Mouse (Mus musculus): ENCODE measurements at regions not wholly inside any gene's neighbourhood (a gene's known extent, or its start where the extent isn't known, plus 50 kb on each side); places are given as distances from the start of the nearest gene placed in this dataset.

- DNase-seq: no peak
Measured at GRCm38 (mm10) chr9:115683951-115684350, 225.3 kb upstream of the Gadl1 start.

- DNase-seq: no peak
Measured at GRCm38 (mm10) chr9:115686605-115687004, 222.7 kb upstream of the Gadl1 start.

- no peak for DNase-seq
Measured at GRCm38 (mm10) chr9:115692837-115693236, 216.4 kb upstream of the Gadl1 start.

GRCm38 (mm10) chr9:115703791-115704190 lies 205.5 kb upstream of the Gadl1 start:
- DNase-seq: no peak

GRCm38 (mm10) chr9:115704249-115704648 lies 205.0 kb upstream of the Gadl1 start:
- peak; percentile 38 for DNase-seq

GRCm38 (mm10) chr9:115705761-115706160 lies 203.5 kb upstream of the Gadl1 start:
- no peak for DNase-seq

- peak; percentile 19 for DNase-seq
Measured at GRCm38 (mm10) chr9:115708199-115708934, 200.9 kb upstream of the Gadl1 start.

GRCm38 (mm10) chr9:115710039-115710739 lies 199.1 kb upstream of the Gadl1 start:
- no peak for DNase-seq

- no peak for DNase-seq
Measured at GRCm38 (mm10) chr9:115720306-115720705, 188.9 kb upstream of the Gadl1 start.

- DNase-seq: no peak
Measured at GRCm38 (mm10) chr9:115720841-115721240, 188.4 kb upstream of the Gadl1 start.

GRCm38 (mm10) chr9:115724063-115724462 lies 185.2 kb upstream of the Gadl1 start:
- no peak for DNase-seq

GRCm38 (mm10) chr9:115727361-115727760 lies 181.9 kb upstream of the Gadl1 start:
- DNase-seq: no peak

GRCm38 (mm10) chr9:115731557-115731956 lies 177.7 kb upstream of the Gadl1 start:
- no peak for DNase-seq

- no peak for DNase-seq
Measured at GRCm38 (mm10) chr9:115733104-115733503, 176.2 kb upstream of the Gadl1 start.

GRCm38 (mm10) chr9:115739984-115740383 lies 169.3 kb upstream of the Gadl1 start:
- no peak for DNase-seq

GRCm38 (mm10) chr9:115746436-115746835 lies 162.8 kb upstream of the Gadl1 start:
- no peak for DNase-seq

- no peak for DNase-seq
Measured at GRCm38 (mm10) chr9:115760496-115760895, 148.8 kb upstream of the Gadl1 start.

GRCm38 (mm10) chr9:115764136-115764535 lies 145.1 kb upstream of the Gadl1 start:
- no peak for DNase-seq

GRCm38 (mm10) chr9:115766471-115766870 lies 142.8 kb upstream of the Gadl1 start:
- DNase-seq: peak; percentile 22

GRCm38 (mm10) chr9:115775112-115775511 lies 134.1 kb upstream of the Gadl1 start:
- DNase-seq: no peak

- no peak for DNase-seq
Measured at GRCm38 (mm10) chr9:115775858-115776257, 133.4 kb upstream of the Gadl1 start.

GRCm38 (mm10) chr9:115777097-115777864 lies 132.0 kb upstream of the Gadl1 start:
- DNase-seq: no peak

- no peak for DNase-seq
Measured at GRCm38 (mm10) chr9:115778862-115779261, 130.4 kb upstream of the Gadl1 start.

All from gastrocnemius, postnatal 25 days (tissue).